Mouse (Mus musculus): ENCODE measurements at regions not wholly inside any gene's neighbourhood (a gene's known extent, or its start where the extent isn't known, plus 50 kb on each side); places are given as distances from the start of the nearest gene placed in this dataset.

GRCm38 (mm10) chr9:87971791-87972190, 240.7 kb upstream of the Tbx18 start:
- H3K4me2 ChIP-seq (ENCODE audit: low read depth, low read length) = no peak overlapping the region
- no peak overlapping the region for H3K27ac ChIP-seq (ENCODE audit: low read length)
- no peak overlapping the region for H3K9ac ChIP-seq (ENCODE audit: low read depth, low read length)
- H3K9me3 ChIP-seq (replicated peaks; ENCODE audit: control insufficient read depth, low read length) = no peaks in the 10 kb centered on the region
- H3K27me3 ChIP-seq (ENCODE audit: control insufficient read depth, insufficient read depth, low read depth, low read length) = no peaks in the 10 kb centered on the region
- H3K4me1 ChIP-seq (ENCODE audit: control insufficient read depth, low read depth, low read length) = no peaks in the 10 kb centered on the region
- H3K36me3 ChIP-seq (ENCODE audit: control insufficient read depth, insufficient read depth) = no peaks in the 10 kb centered on the region
- no peak overlapping the region for H3K4me3 ChIP-seq (ENCODE audit: low read depth, low read length)
- no peak for ATAC-seq (ENCODE audit: low read depth)
- WGBS (ENCODE audit: insufficient replicate concordance) = 58% methylated on average over 3 of the region's 3 CpGs

- H3K27ac ChIP-seq (ENCODE audit: low read length) = no peak overlapping the region
- no peaks in the 10 kb centered on the region for H3K36me3 ChIP-seq (ENCODE audit: control insufficient read depth, insufficient read depth)
- ATAC-seq (ENCODE audit: low read depth) = no peak
- no peaks in the 10 kb centered on the region for H3K27me3 ChIP-seq (ENCODE audit: control insufficient read depth, insufficient read depth, low read depth, low read length)
- H3K9ac ChIP-seq (ENCODE audit: low read depth, low read length) = no peak overlapping the region
- no peak overlapping the region for H3K4me3 ChIP-seq (ENCODE audit: low read depth, low read length)
- no peaks in the 10 kb centered on the region for H3K9me3 ChIP-seq (replicated peaks; ENCODE audit: control insufficient read depth, low read length)
- 46% methylated on average over 6 of the region's 6 CpGs for WGBS (ENCODE audit: insufficient replicate concordance)
- no peaks in the 10 kb centered on the region for H3K4me1 ChIP-seq (ENCODE audit: control insufficient read depth, low read depth, low read length)
- H3K4me2 ChIP-seq (ENCODE audit: low read depth, low read length) = no peak overlapping the region
Measured at GRCm38 (mm10) chr9:87973531-87973930, 242.5 kb upstream of the Tbx18 start.

- Histone ChIP-seq H3K36me3 (ENCODE audit: control insufficient read depth, insufficient read depth) (no peaks in the 10 kb centered on the region), H3K4me2 (ENCODE audit: low read depth, low read length) (no peak overlapping the region), H3K4me3 (ENCODE audit: low read depth, low read length) (no peak overlapping the region), H3K9me3 (replicated peaks; ENCODE audit: control insufficient read depth, low read length) (no peaks in the 10 kb centered on the region), H3K27me3 (ENCODE audit: control insufficient read depth, insufficient read depth, low read depth, low read length) (no peaks in the 10 kb centered on the region), H3K9ac (ENCODE audit: low read depth, low read length) (no peak overlapping the region), H3K27ac (ENCODE audit: low read length) (no peak overlapping the region), H3K4me1 (ENCODE audit: control insufficient read depth, low read depth, low read length) (no peaks in the 10 kb centered on the region)
- WGBS (ENCODE audit: insufficient replicate concordance) = 69% methylated on average over 3 of the region's 3 CpGs
- no peak for ATAC-seq (ENCODE audit: low read depth)
Measured at GRCm38 (mm10) chr9:87984910-87985309, 253.8 kb upstream of the Tbx18 start.

GRCm38 (mm10) chr9:87985439-87985838, 254.4 kb upstream of the Tbx18 start:
- WGBS (ENCODE audit: insufficient replicate concordance) = 46% methylated on average over 4 of the region's 4 CpGs
- ATAC-seq (ENCODE audit: low read depth) = no peak

GRCm38 (mm10) chr9:88005945-88006700, 275.1 kb upstream of the Tbx18 start:
- no peak for ATAC-seq (ENCODE audit: low read depth)
- WGBS (ENCODE audit: insufficient replicate concordance) = 55% methylated on average over 8 of the region's 8 CpGs
- Histone ChIP-seq H3K9ac (ENCODE audit: low read depth, low read length) (no peak overlapping the region), H3K4me1 (ENCODE audit: control insufficient read depth, low read depth, low read length) (no peaks in the 10 kb centered on the region), H3K27ac (ENCODE audit: low read length) (no peak overlapping the region), H3K4me3 (ENCODE audit: low read depth, low read length) (no peak overlapping the region), H3K4me2 (ENCODE audit: low read depth, low read length) (no peak overlapping the region), H3K27me3 (ENCODE audit: control insufficient read depth, insufficient read depth, low read depth, low read length) (no peaks in the 10 kb centered on the region), H3K36me3 (ENCODE audit: control insufficient read depth, insufficient read depth) (no peaks in the 10 kb centered on the region), H3K9me3 (replicated peaks; ENCODE audit: control insufficient read depth, low read length) (no peaks in the 10 kb centered on the region)

More at GRCm38 (mm10) chr9:87985439-87985838, 254.4 kb upstream of the Tbx18 start:
- Histone ChIP-seq H3K9ac (ENCODE audit: low read depth, low read length) (no peak overlapping the region), H3K9me3 (replicated peaks; ENCODE audit: control insufficient read depth, low read length) (no peaks in the 10 kb centered on the region), H3K36me3 (ENCODE audit: control insufficient read depth, insufficient read depth) (no peaks in the 10 kb centered on the region), H3K27me3 (ENCODE audit: control insufficient read depth, insufficient read depth, low read depth, low read length) (no peaks in the 10 kb centered on the region), H3K4me1 (ENCODE audit: control insufficient read depth, low read depth, low read length) (no peaks in the 10 kb centered on the region), H3K4me3 (ENCODE audit: low read depth, low read length) (no peak overlapping the region), H3K27ac (ENCODE audit: low read length) (no peak overlapping the region), H3K4me2 (ENCODE audit: low read depth, low read length) (no peak overlapping the region)

- ATAC-seq (ENCODE audit: low read depth) = no peak
- Histone ChIP-seq H3K36me3 (ENCODE audit: control insufficient read depth, insufficient read depth) (no peaks in the 10 kb centered on the region), H3K9ac (ENCODE audit: low read depth, low read length) (no peak overlapping the region), H3K27ac (ENCODE audit: low read length) (no peak overlapping the region), H3K4me3 (ENCODE audit: low read depth, low read length) (no peak overlapping the region), H3K4me2 (ENCODE audit: low read depth, low read length) (no peak overlapping the region), H3K4me1 (ENCODE audit: control insufficient read depth, low read depth, low read length) (no peaks in the 10 kb centered on the region), H3K9me3 (replicated peaks; ENCODE audit: control insufficient read depth, low read length) (no peaks in the 10 kb centered on the region), H3K27me3 (ENCODE audit: control insufficient read depth, insufficient read depth, low read depth, low read length) (no peaks in the 10 kb centered on the region)
- WGBS (ENCODE audit: insufficient replicate concordance) = 51% methylated on average over 3 of the region's 3 CpGs
Measured at GRCm38 (mm10) chr9:88023752-88024151, 292.7 kb upstream of the Tbx18 start.

GRCm38 (mm10) chr9:88025936-88026335, 294.9 kb upstream of the Tbx18 start:
- Histone ChIP-seq H3K4me1 (ENCODE audit: control insufficient read depth, low read depth, low read length) (no peaks in the 10 kb centered on the region), H3K9ac (ENCODE audit: low read depth, low read length) (no peak overlapping the region), H3K4me3 (ENCODE audit: low read depth, low read length) (no peak overlapping the region), H3K4me2 (ENCODE audit: low read depth, low read length) (no peak overlapping the region), H3K27ac (ENCODE audit: low read length) (no peak overlapping the region), H3K36me3 (ENCODE audit: control insufficient read depth, insufficient read depth) (no peaks in the 10 kb centered on the region), H3K27me3 (ENCODE audit: control insufficient read depth, insufficient read depth, low read depth, low read length) (no peaks in the 10 kb centered on the region), H3K9me3 (replicated peaks; ENCODE audit: control insufficient read depth, low read length) (no peaks in the 10 kb centered on the region)
- no peak for ATAC-seq (ENCODE audit: low read depth)
- 41% methylated on average over 2 of the region's 2 CpGs for WGBS (ENCODE audit: insufficient replicate concordance)

- Histone ChIP-seq H3K9ac (ENCODE audit: low read depth, low read length) (no peak overlapping the region), H3K27me3 (ENCODE audit: control insufficient read depth, insufficient read depth, low read depth, low read length) (no peaks in the 10 kb centered on the region), H3K36me3 (ENCODE audit: control insufficient read depth, insufficient read depth) (no peaks in the 10 kb centered on the region), H3K4me1 (ENCODE audit: control insufficient read depth, low read depth, low read length) (no peaks in the 10 kb centered on the region), H3K9me3 (replicated peaks; ENCODE audit: control insufficient read depth, low read length) (no peaks in the 10 kb centered on the region), H3K4me3 (ENCODE audit: low read depth, low read length) (no peak overlapping the region), H3K4me2 (ENCODE audit: low read depth, low read length) (no peak overlapping the region), H3K27ac (ENCODE audit: low read length) (no peak overlapping the region)
- no peak for ATAC-seq (ENCODE audit: low read depth)
- WGBS (ENCODE audit: insufficient replicate concordance) = 66% methylated on average over 6 of the region's 6 CpGs
Measured at GRCm38 (mm10) chr9:88030509-88031148, 296.4 kb upstream of the Nt5e start.

GRCm38 (mm10) chr9:88037560-88037959, 289.4 kb upstream of the Nt5e start:
- no peaks in the 10 kb centered on the region for H3K4me1 ChIP-seq (ENCODE audit: control insufficient read depth, low read depth, low read length)
- H3K27ac ChIP-seq (ENCODE audit: low read length) = no peak overlapping the region
- no peak overlapping the region for H3K4me3 ChIP-seq (ENCODE audit: low read depth, low read length)
- H3K36me3 ChIP-seq (ENCODE audit: control insufficient read depth, insufficient read depth) = no peaks in the 10 kb centered on the region
- H3K9ac ChIP-seq (ENCODE audit: low read depth, low read length) = no peak overlapping the region
- WGBS (ENCODE audit: insufficient replicate concordance) = 68% methylated on average over 7 of the region's 7 CpGs
- no peaks in the 10 kb centered on the region for H3K9me3 ChIP-seq (replicated peaks; ENCODE audit: control insufficient read depth, low read length)
- H3K4me2 ChIP-seq (ENCODE audit: low read depth, low read length) = no peak overlapping the region
- ATAC-seq (ENCODE audit: low read depth) = no peak
- no peaks in the 10 kb centered on the region for H3K27me3 ChIP-seq (ENCODE audit: control insufficient read depth, insufficient read depth, low read depth, low read length)

Data from liver, embryonic 16.5 days (tissue).